Mouse (Mus musculus): ENCODE data around the gene Akr7a5.
A peak's percentile ranks its signal among the peaks of the same experiment; 100 is the strongest.

The Akr7a5 gene

GRCm38 (mm10) chr4:139298671-139299366, 11.7 kb upstream of the Akr7a5 start:
- no peak for DNase-seq (ENCODE audit: low spot score)

- no peak for DNase-seq (ENCODE audit: low spot score)
These were observed 8.8 kb upstream of the Akr7a5 start for GRCm38 (mm10) chr4:139301780-139302179.

GRCm38 (mm10) chr4:139302241-139302640, 8.3 kb upstream of the Akr7a5 start:
- DNase-seq (ENCODE audit: low spot score), result no peak

GRCm38 (mm10) chr4:139305521-139305920, 5.0 kb upstream of the Akr7a5 start:
- no peak for DNase-seq (ENCODE audit: low spot score)

- no peak for DNase-seq (ENCODE audit: low spot score)
These were observed 2.6 kb upstream of the Akr7a5 start for GRCm38 (mm10) chr4:139307916-139308315.

- no peak for DNase-seq (ENCODE audit: low spot score)
These were observed 893 bp upstream of the Akr7a5 start for GRCm38 (mm10) chr4:139309651-139310050.

GRCm38 (mm10) chr4:139310899-139311701, 556 bp downstream of the Akr7a5 start:
- peak; percentile 81 for DNase-seq (ENCODE audit: low spot score)

- DNase-seq (ENCODE audit: low spot score), result peak; percentile 56
These were observed 1.2 kb downstream of the Akr7a5 start for GRCm38 (mm10) chr4:139311707-139312106.

GRCm38 (mm10) chr4:139312632-139313031, 2.1 kb downstream of the Akr7a5 start:
- DNase-seq (ENCODE audit: low spot score), result no peak

- no peak for DNase-seq (ENCODE audit: low spot score)
These were observed 7.9 kb downstream of the Akr7a5 start for GRCm38 (mm10) chr4:139318449-139318848.

- no peak for DNase-seq (ENCODE audit: low spot score)
These were observed 9.2 kb downstream of the Akr7a5 start for GRCm38 (mm10) chr4:139319740-139320139.

- peak; percentile 91 for DNase-seq (ENCODE audit: low spot score)
These were observed 20.1 kb downstream of the Akr7a5 start for GRCm38 (mm10) chr4:139330605-139331004.

- DNase-seq (ENCODE audit: low spot score), result peak; percentile 85
These were observed 24.2 kb downstream of the Akr7a5 start for GRCm38 (mm10) chr4:139334631-139335295.

GRCm38 (mm10) chr4:139335507-139335906, 25.0 kb downstream of the Akr7a5 start:
- DNase-seq (ENCODE audit: low spot score), result no peak

GRCm38 (mm10) chr4:139336822-139337483, 26.4 kb downstream of the Akr7a5 start:
- peak; percentile 89 for DNase-seq (ENCODE audit: low spot score)

GRCm38 (mm10) chr4:139338145-139338544, 27.6 kb downstream of the Akr7a5 start:
- DNase-seq (ENCODE audit: low spot score), result no peak

- no peak for DNase-seq (ENCODE audit: low spot score)
These were observed 30.3 kb downstream of the Akr7a5 start for GRCm38 (mm10) chr4:139340835-139341234.

GRCm38 (mm10) chr4:139341556-139342233, 31.2 kb downstream of the Akr7a5 start:
- no peak for DNase-seq (ENCODE audit: low spot score)

- no peak for DNase-seq (ENCODE audit: low spot score)
These were observed 33.2 kb downstream of the Akr7a5 start for GRCm38 (mm10) chr4:139343718-139344117.

- DNase-seq (ENCODE audit: low spot score), result no peak
These were observed 35.0 kb downstream of the Akr7a5 start for GRCm38 (mm10) chr4:139345416-139346019.

All from yolk sac, embryonic 10.5 days (tissue).